Mouse (Mus musculus): ENCODE measurements around the gene Bhlhb9. TPM values are rescaled to one million over a fixed set of nuclear protein-coding genes. Genes with fewer than 3 reads are reported as not detected.
"Not testable (repeated sequence)": the region's sequence is repeated elsewhere in the genome, so short reads cannot be mapped to it uniquely, and the experiment has no call there.

The Bhlhb9 gene
- 63.7 and 71.2 TPM in 2 replicates for polyA plus RNA-seq (2015; fragmentation: Nextera tagmentation; extraction: Ambion mirVana)

DNA sequence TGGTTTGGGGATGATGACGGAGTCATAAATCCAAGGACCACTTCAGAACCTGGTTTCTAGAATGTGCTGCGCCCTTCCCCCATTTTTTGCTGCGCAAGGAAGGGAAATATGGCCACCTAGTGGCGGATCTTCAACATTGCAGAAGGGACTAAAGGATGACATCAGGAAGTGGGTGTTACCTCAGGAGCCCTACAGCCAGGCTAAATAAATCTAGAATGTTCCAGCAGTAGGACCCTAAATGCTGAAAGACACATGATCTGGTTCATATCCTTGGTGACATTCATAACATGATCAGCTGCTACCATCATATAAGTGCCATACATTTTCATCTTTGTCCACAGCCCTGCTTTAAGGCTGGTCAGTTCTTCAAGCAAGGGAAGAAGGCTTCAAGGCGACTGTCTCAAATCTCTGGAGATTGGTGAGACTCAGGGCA lies at the start of gene Bhlhb9:
TSS of gene Bhlhb9 (plus strand) at position 383 of the 433 bp plus-strand sequence.
- Histone ChIP-seq H3K9ac (ENCODE audit: low read length) (peak within 1 kb of the TSS; percentile 70), H3K27ac (ENCODE audit: low read length) (peak within 1 kb of the TSS; percentile 7), H3K4me2 (ENCODE audit: low read depth, low read length) (peak within 1 kb of the TSS; percentile 70), H3K4me3 (ENCODE audit: low read length) (peak within 1 kb of the TSS; percentile 59)
- not testable (repeated sequence) for H3K27me3 ChIP-seq (ENCODE audit: control insufficient read depth, insufficient read depth, low read length); H3K9me3 ChIP-seq (replicated peaks; ENCODE audit: control insufficient read depth, low read length); H3K4me1 ChIP-seq (ENCODE audit: control insufficient read depth, insufficient read depth, low read length); H3K36me3 ChIP-seq (ENCODE audit: control insufficient read depth, insufficient read depth)
- ATAC-seq (replicated peaks; ENCODE audit: extremely low read depth, insufficient read depth, low FRiP score), result 0 out of 2 replicates have a peak, but pooled peaks have one; percentile 25
- WGBS, result 7% methylated on average over 3 of the region's 5 CpGs

DNA sequence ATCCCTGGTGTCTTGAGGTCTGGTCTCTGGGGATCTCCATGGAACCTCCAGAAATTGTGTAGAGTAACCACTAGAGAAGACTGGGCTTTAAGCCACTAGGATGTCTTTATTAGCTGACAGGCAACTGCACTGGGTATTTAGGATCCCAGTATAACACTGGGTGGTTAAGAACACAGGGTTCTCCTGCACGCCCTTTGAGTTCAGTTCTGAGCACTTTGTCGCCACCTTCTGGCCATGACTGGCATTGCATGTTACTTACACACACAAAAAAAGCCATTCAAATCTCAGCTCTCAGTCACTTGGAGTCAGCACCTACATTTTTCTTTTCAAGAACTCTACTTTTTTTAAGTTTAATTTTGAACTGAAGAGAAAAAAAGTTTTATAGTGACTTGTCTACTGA lies 44.6 kb upstream of the Bhlhb9 start:
- Histone ChIP-seq H3K36me3 (ENCODE audit: control insufficient read depth, insufficient read depth) (no peaks in the 10 kb centered on the region), H3K27ac (ENCODE audit: low read length) (no peak overlapping the region), H3K9ac (ENCODE audit: low read length) (no peak overlapping the region), H3K4me2 (ENCODE audit: low read depth, low read length) (no peak overlapping the region), H3K4me3 (ENCODE audit: low read length) (no peak overlapping the region), H3K27me3 (ENCODE audit: control insufficient read depth, insufficient read depth, low read length) (no peaks in the 10 kb centered on the region), H3K9me3 (replicated peaks; ENCODE audit: control insufficient read depth, low read length) (no peaks in the 10 kb centered on the region), H3K4me1 (ENCODE audit: control insufficient read depth, insufficient read depth, low read length) (no peaks in the 10 kb centered on the region)
- ATAC-seq (replicated peaks; ENCODE audit: extremely low read depth, insufficient read depth, low FRiP score), result no peak; the same call in 1 of the 2 replicates
- WGBS, result 2% methylated on average over 2 of the region's 2 CpGs

DNA sequence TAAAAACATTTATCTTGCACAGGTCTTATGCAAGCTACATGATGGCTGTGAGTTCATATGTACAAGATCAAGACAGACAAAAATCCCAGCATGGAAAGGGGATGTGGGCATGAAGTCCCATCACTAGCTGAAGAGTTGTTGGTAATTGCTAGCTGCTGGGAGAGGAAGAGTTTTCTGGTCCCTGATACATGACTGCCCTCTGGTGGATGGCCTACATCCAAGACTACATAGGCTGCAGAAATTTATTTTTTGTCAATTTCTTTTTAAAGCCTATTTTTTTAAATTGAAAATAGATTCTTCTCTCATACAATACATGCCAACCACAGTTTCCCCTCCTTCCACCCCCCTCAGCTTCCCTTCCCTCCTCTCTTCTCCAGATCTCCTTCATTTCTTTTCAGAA lies 35.7 kb upstream of the Bhlhb9 start:
- Histone ChIP-seq H3K4me3 (ENCODE audit: low read length) (no peak overlapping the region), H3K9ac (ENCODE audit: low read length) (no peak overlapping the region), H3K27me3 (ENCODE audit: control insufficient read depth, insufficient read depth, low read length) (no peaks in the 10 kb centered on the region), H3K27ac (ENCODE audit: low read length) (no peak overlapping the region), H3K4me2 (ENCODE audit: low read depth, low read length) (no peak overlapping the region), H3K4me1 (ENCODE audit: control insufficient read depth, insufficient read depth, low read length) (no peaks in the 10 kb centered on the region; the same call in 1 of the 2 replicates), H3K36me3 (ENCODE audit: control insufficient read depth, insufficient read depth) (peaks cover 7% of the 10 kb centered on the region), H3K9me3 (replicated peaks; ENCODE audit: control insufficient read depth, low read length) (no peaks in the 10 kb centered on the region)
- ATAC-seq (replicated peaks; ENCODE audit: extremely low read depth, insufficient read depth, low FRiP score), result no peak

DNA sequence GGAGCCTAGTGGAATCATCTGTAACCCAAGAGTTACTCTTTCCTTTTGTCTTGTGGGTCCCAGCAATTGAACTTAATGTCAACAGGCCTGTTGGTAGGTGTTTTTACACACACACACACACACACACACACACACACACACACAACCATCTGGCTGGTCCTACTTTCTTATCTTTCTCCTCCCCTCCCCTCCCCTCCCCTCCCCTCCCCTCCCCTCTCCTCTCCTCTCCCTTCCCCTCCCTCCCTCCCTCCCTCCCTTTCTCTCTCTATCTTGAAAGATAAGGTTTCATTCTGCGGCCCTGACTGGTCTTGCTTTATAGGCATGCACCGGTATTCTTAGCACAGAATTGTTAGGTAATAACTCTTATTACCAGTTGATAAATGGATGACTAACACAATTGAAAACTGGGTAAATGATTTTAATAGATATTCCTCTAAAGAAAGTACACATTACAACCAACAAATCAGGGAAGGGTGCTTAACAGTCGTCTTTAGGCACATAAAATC lies 29.3 kb upstream of the Bhlhb9 start:
- H3K4me3 ChIP-seq (ENCODE audit: low read length), result no peak overlapping the region
- no peaks in the 10 kb centered on the region for H3K9me3 ChIP-seq (replicated peaks; ENCODE audit: control insufficient read depth, low read length)
- WGBS, result 42% methylated on average over 3 of the region's 3 CpGs
- no peaks in the 10 kb centered on the region for H3K4me1 ChIP-seq (ENCODE audit: control insufficient read depth, insufficient read depth, low read length)
- H3K4me2 ChIP-seq (ENCODE audit: low read depth, low read length), result no peak overlapping the region
- H3K36me3 ChIP-seq (ENCODE audit: control insufficient read depth, insufficient read depth), result no peaks in the 10 kb centered on the region; the same call in 1 of the 2 replicates
- H3K27me3 ChIP-seq (ENCODE audit: control insufficient read depth, insufficient read depth, low read length), result no peaks in the 10 kb centered on the region
- ATAC-seq (replicated peaks; ENCODE audit: extremely low read depth, insufficient read depth, low FRiP score), result no peak
- no peak overlapping the region for H3K9ac ChIP-seq (ENCODE audit: low read length)
- H3K27ac ChIP-seq (ENCODE audit: low read length), result no peak overlapping the region

DNA sequence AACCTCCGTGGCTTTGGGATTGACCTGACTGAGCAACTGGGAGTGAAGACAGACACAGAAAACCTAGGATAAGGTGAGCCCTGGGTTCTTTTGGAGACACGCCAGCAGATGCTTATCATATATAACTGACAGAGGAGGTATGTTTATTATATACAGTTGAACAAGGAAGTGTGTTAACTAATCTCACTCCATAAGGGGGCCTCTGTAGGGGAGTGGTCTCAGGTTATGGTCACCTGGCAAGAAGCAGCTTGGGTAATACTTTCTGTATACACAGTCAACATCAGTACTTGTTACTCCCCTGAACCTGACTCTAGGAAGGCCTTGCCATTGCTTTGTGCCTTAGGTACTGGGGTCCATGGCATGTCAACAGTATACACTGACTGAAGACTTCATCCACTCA lies 28.8 kb upstream of the Bhlhb9 start:
- no peaks in the 10 kb centered on the region for H3K9me3 ChIP-seq (replicated peaks; ENCODE audit: control insufficient read depth, low read length)
- H3K4me3 ChIP-seq (ENCODE audit: low read length), result no peak overlapping the region
- no peaks in the 10 kb centered on the region for H3K4me1 ChIP-seq (ENCODE audit: control insufficient read depth, insufficient read depth, low read length)
- 51% methylated on average over 2 of the region's 2 CpGs for WGBS
- H3K36me3 ChIP-seq (ENCODE audit: control insufficient read depth, insufficient read depth), result no peaks in the 10 kb centered on the region; the same call in 1 of the 2 replicates
- no peak overlapping the region for H3K9ac ChIP-seq (ENCODE audit: low read length)
- no peaks in the 10 kb centered on the region for H3K27me3 ChIP-seq (ENCODE audit: control insufficient read depth, insufficient read depth, low read length)
- no peak overlapping the region for H3K4me2 ChIP-seq (ENCODE audit: low read depth, low read length)
- no peak overlapping the region for H3K27ac ChIP-seq (ENCODE audit: low read length)
- no peak for ATAC-seq (replicated peaks; ENCODE audit: extremely low read depth, insufficient read depth, low FRiP score)

DNA sequence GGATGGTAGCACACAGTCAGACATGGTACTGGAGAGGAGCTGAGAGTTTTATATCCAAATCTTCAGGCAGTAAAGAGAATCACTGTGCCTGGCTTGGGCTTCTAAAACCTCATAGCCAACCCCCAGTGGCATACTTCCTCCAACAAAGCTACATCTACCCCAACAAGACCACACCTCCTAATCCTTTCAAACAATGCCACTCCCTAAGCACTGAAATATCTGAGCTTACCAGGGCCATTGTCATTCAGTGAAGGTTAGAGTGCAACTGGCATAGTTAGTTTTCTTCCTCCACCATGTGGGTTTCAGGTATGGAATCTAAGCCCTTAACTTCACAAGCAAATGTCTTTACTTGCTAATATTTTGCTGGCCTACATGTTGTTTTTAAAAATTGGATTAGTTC lies 5.9 kb upstream of the Bhlhb9 start:
- Histone ChIP-seq H3K27me3 (ENCODE audit: control insufficient read depth, insufficient read depth, low read length) (no peaks in the 10 kb centered on the region), H3K4me1 (ENCODE audit: control insufficient read depth, insufficient read depth, low read length) (no peaks in the 10 kb centered on the region), H3K4me2 (ENCODE audit: low read depth, low read length) (no peak overlapping the region), H3K9me3 (replicated peaks; ENCODE audit: control insufficient read depth, low read length) (no peaks in the 10 kb centered on the region), H3K27ac (ENCODE audit: low read length) (no peak overlapping the region), H3K9ac (ENCODE audit: low read length) (no peak overlapping the region), H3K4me3 (ENCODE audit: low read length) (no peak overlapping the region), H3K36me3 (ENCODE audit: control insufficient read depth, insufficient read depth) (0 out of 2 replicates have a peak, but pooled peaks cover 3% of the 10 kb centered on the region)
- no peak for ATAC-seq (replicated peaks; ENCODE audit: extremely low read depth, insufficient read depth, low FRiP score)

DNA sequence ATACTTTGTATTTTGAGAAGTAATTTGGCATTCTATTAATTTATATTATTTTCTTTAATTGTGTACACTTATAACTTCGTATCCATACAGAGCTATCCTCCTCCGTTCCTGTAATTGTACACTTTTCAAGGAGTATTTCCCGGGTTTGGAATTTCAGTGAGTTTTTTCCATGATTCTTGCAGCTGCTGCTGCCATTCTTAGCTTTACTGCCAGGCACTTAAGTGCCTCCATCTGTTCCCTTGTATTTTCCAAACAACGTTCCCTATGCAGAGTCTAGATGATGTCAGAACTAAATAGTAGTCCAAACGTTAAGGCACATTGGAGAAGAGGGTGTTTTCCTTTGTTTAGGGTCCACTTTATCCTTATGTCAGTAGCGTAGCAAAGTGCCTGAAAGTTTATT lies 5.1 kb upstream of the Bhlhb9 start:
- Histone ChIP-seq H3K27me3 (ENCODE audit: control insufficient read depth, insufficient read depth, low read length) (no peaks in the 10 kb centered on the region), H3K4me3 (ENCODE audit: low read length) (no peak overlapping the region), H3K27ac (ENCODE audit: low read length) (no peak overlapping the region), H3K9me3 (replicated peaks; ENCODE audit: control insufficient read depth, low read length) (no peaks in the 10 kb centered on the region), H3K36me3 (ENCODE audit: control insufficient read depth, insufficient read depth) (0 out of 2 replicates have a peak, but pooled peaks cover 3% of the 10 kb centered on the region), H3K4me2 (ENCODE audit: low read depth, low read length) (no peak overlapping the region), H3K4me1 (ENCODE audit: control insufficient read depth, insufficient read depth, low read length) (no peaks in the 10 kb centered on the region), H3K9ac (ENCODE audit: low read length) (no peak overlapping the region)
- ATAC-seq (replicated peaks; ENCODE audit: extremely low read depth, insufficient read depth, low FRiP score), result no peak
- WGBS, result 72% methylated on average over 6 of the region's 6 CpGs

DNA sequence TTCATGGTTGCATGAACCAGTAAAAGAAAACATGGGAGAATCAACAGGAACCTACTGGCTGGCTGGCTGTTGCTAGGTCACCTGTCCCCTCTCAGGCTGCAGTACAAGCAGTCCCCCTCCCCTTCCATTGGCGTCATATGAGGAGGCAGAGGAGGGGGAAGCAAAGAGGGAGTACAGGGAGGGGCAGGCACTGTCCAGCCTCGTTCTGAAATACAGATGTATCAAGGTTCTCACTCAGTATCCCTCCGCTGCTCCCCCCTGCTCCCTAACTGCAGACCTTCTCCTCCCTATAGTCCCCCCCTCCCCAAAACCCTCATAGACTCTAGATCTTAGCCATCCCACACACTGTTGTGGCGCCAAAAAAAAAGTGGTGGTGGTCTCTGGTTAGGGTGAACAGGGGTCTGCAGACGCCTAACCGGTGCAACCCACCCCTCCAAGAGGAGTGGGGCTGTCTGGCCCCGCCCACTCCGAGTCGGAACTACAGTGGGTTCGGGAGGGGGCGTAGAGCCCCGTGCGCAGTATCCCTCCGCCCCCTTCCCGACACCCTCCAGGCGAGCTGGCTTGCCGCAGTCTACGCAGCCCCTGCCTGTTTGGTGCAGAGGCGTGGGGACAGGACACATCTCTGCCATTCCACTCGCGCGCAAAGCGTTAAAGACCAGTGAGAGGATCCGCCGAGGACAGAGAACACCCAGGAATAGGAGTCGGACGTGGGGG lies 1.6 kb upstream of the Bhlhb9 start:
- H3K27me3 ChIP-seq (ENCODE audit: control insufficient read depth, insufficient read depth, low read length); H3K36me3 ChIP-seq (ENCODE audit: control insufficient read depth, insufficient read depth); H3K4me1 ChIP-seq (ENCODE audit: control insufficient read depth, insufficient read depth, low read length); H3K9me3 ChIP-seq (replicated peaks; ENCODE audit: control insufficient read depth, low read length): not testable (repeated sequence)
- Histone ChIP-seq H3K9ac (ENCODE audit: low read length) (peak overlapping the region; percentile 70), H3K27ac (ENCODE audit: low read length) (peak overlapping the region; percentile 7), H3K4me2 (ENCODE audit: low read depth, low read length) (peak overlapping the region; percentile 70), H3K4me3 (ENCODE audit: low read length) (peak overlapping the region; percentile 59)
- WGBS, result 7% methylated on average over 20 of the region's 27 CpGs
- peak; percentile 85 for ATAC-seq (replicated peaks; ENCODE audit: extremely low read depth, insufficient read depth, low FRiP score)

- Histone ChIP-seq H3K4me3 (ENCODE audit: low read length) (peak overlapping the region; percentile 59), H3K27ac (ENCODE audit: low read length) (peak overlapping the region; percentile 7), H3K4me2 (ENCODE audit: low read depth, low read length) (peak overlapping the region; percentile 70), H3K9ac (ENCODE audit: low read length) (peak overlapping the region; percentile 70)
- H3K36me3 ChIP-seq (ENCODE audit: control insufficient read depth, insufficient read depth); H3K4me1 ChIP-seq (ENCODE audit: control insufficient read depth, insufficient read depth, low read length); H3K27me3 ChIP-seq (ENCODE audit: control insufficient read depth, insufficient read depth, low read length); H3K9me3 ChIP-seq (replicated peaks; ENCODE audit: control insufficient read depth, low read length): not testable (repeated sequence)
- WGBS, result 18% methylated on average over 20 of the region's 26 CpGs
- peak; percentile 64; the same call in 1 of the 2 replicates for ATAC-seq (replicated peaks; ENCODE audit: extremely low read depth, insufficient read depth, low FRiP score)
These were observed 836 bp upstream of the Bhlhb9 start for GRCm38 (mm10) chrX:135796305-135797211.
